Mouse (Mus musculus) thymus, adult 2 months (tissue): Measurements from ENCODE around the gene Olfr11. TPM values are rescaled to one million over a fixed set of nuclear protein-coding genes. Genes with fewer than 3 reads are reported as not detected.

Experiments
- DNase-seq: peaks from one replicate; pipeline ENCODE4 v3.0.0; 2021
- H3K27ac ChIP-seq: fragments of 200-500 bp; 2 replicates; pipeline ENCODE4 v1.5.1; 2012; ENCODE audit warnings: low read length, control low read depth; ENCODE audit not compliant: control insufficient read depth, insufficient read depth
- H3K27me3 ChIP-seq: fragments of 200-500 bp; 2 replicates; pipeline ENCODE4 v1.6.1; 2012; ENCODE audit warnings: mild to moderate bottlenecking, low read length, moderate library complexity, mixed read lengths; ENCODE audit not compliant: control insufficient read depth, insufficient read depth
- H3K36me3 ChIP-seq: fragments of 200-500 bp; 2 replicates; pipeline ENCODE4 v1.6.1; 2012; ENCODE audit warnings: mild to moderate bottlenecking, low read length, moderate library complexity; ENCODE audit not compliant: control insufficient read depth, insufficient read depth
- H3K4me1 ChIP-seq: fragments of 200-500 bp; replicated peaks from 2 replicates; pipeline ENCODE4 v1.6.1; 2012; ENCODE audit warnings: low read length; ENCODE audit not compliant: control insufficient read depth, insufficient read depth
- H3K4me3 ChIP-seq: fragments of 200-500 bp; 2 replicates; pipeline ENCODE4 v1.5.1; 2012; ENCODE audit warnings: mild to moderate bottlenecking, low read length, control low read depth, moderate library complexity; ENCODE audit not compliant: control insufficient read depth, insufficient read depth
- CTCF ChIP-seq: fragments of 200-500 bp; IDR thresholded peaks from 2 replicates; pipeline ENCODE4 v1.5.1; 2012; ENCODE audit warnings: mild to moderate bottlenecking, control low read depth, low read length, moderate library complexity, borderline replicate concordance; ENCODE audit not compliant: control insufficient read depth, poor library complexity, insufficient read depth; ENCODE audit errors: extremely low read depth
- POLR2A ChIP-seq: fragments of 200-500 bp; IDR thresholded peaks from 2 replicates; pipeline ENCODE4 v1.6.1; 2012; ENCODE audit warnings: mild to moderate bottlenecking, low read length, control low read depth, moderate library complexity; ENCODE audit not compliant: control insufficient read depth, poor library complexity, insufficient read depth; ENCODE audit errors: extremely low read depth
- WGBS: fragments of 180-500 bp; shearing (Covaris S2); methylation state at CpG from one replicate; pipeline ENCODE4 v1.1.7; 2018; 5-methylcytosine and 5-hydroxymethylcytosine counted together
- polyA plus RNA-seq: library from polyadenylated mRNA; depleted of rRNA; stranded (reverse); fragments of >200 nt; gene quantifications from 2 replicates; pipeline ENCODE4 v1.2.3, GENCODE M21; 2012; rRNA removed

The Olfr11 gene
- polyA plus RNA-seq: not detected in 2 replicates

DNA sequence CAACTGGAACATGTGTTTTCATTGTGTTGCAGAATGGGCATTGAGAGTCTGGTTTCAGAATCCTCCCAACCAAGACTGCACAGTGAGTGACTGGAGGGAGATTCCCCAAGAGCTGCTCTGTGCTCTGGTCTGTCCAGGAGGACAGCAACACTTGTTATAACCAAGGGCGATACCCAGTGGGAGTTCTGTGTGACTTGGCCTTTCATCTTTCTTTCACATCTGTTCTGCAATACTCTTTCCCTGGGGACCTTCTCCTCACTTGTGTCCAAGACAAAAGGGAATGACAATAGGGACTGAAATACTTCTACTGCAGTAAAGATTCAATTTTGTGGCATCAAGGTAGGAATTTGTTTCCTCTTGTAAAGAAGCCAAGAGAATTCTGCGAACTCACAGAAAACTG lies at the start of gene Olfr11:
Gene Olfr11 (minus strand): TSS at position 101 of the 400 bp plus-strand sequence.
- TF ChIP-seq CTCF: no peak
- TF ChIP-seq POLR2A: no peak
- 84% methylated on average over 2 of the region's 2 CpGs for WGBS
- Histone ChIP-seq H3K4me3 (no peak within 1 kb of the TSS), H3K36me3 (no peaks in the 10 kb centered on the region), H3K27me3 (no peaks in the 10 kb centered on the region), H3K4me1 (no peaks in the 10 kb centered on the region), H3K27ac (no peak within 1 kb of the TSS)
- DNase-seq: no peak

- Histone ChIP-seq H3K27me3 (no peaks in the 10 kb centered on the region), H3K4me1 (no peaks in the 10 kb centered on the region), H3K36me3 (no peaks in the 10 kb centered on the region), H3K4me3 (no peak within 1 kb of the TSS), H3K27ac (no peak within 1 kb of the TSS)
- no peak for DNase-seq
- 86% methylated on average over 2 of the region's 2 CpGs for WGBS
- TF ChIP-seq POLR2A (no peak), CTCF (no peak)
These were observed 35.0 kb upstream of the Olfr11 start, which contains the start of gene Olfr1360 for GRCm38 (mm10) chr13:21677305-21677704. Gene Olfr1360, minus strand, starts transcription at chr13:21677405.

DNA sequence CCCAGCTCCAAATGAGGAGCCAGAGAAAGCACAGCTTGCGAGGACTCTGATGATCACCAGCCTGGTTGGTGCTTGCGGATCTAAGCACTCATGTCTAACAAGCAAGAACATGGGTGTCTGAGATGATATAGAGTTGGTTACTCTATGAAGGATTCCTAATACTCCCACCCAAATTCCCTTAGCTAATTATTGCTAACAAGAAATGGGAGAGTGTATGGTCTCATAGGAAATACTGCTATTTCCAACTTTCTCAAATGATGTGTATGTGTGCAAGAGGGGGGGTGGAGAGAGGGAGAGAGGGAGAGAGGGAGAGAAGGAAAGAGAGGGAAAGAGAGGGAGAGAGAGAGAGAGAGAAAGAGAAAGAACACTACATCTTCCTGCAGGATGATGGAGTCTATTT lies 21.0 kb upstream of the Olfr11 start, which contains the start of gene Olfr1361:
Gene Olfr1361 (minus strand): TSS at position 101 of the 400 bp plus-strand sequence.
- H3K27me3 ChIP-seq: no peaks in the 10 kb centered on the region
- no peaks in the 10 kb centered on the region for H3K36me3 ChIP-seq
- H3K4me1 ChIP-seq: no peaks in the 10 kb centered on the region
- H3K4me3 ChIP-seq: no peak within 1 kb of the TSS
- WGBS: 86% methylated on average over 2 of the region's 2 CpGs
- DNase-seq: no peak
- H3K27ac ChIP-seq: no peak within 1 kb of the TSS
- TF ChIP-seq POLR2A (no peak), CTCF (no peak)

- Histone ChIP-seq H3K36me3 (no peaks in the 10 kb centered on the region), H3K4me3 (no peak within 1 kb of the TSS), H3K27me3 (no peaks in the 10 kb centered on the region), H3K4me1 (no peaks in the 10 kb centered on the region), H3K27ac (no peak within 1 kb of the TSS)
- TF ChIP-seq CTCF (no peak), POLR2A (no peak)
- DNase-seq: no peak
These were observed 28.4 kb downstream of the Olfr11 start, which contains the start of gene Olfr1362 for GRCm38 (mm10) chr13:21613922-21614321. Gene Olfr1362, minus strand, starts transcription at chr13:21614022.

- WGBS: 85% methylated on average over 2 of the region's 2 CpGs
These were observed 50.7 kb downstream of the Olfr11 start for GRCm38 (mm10) chr13:21591618-21592017.

More at GRCm38 (mm10) chr13:21591618-21592017, 50.7 kb downstream of the Olfr11 start:
- no peak for TF ChIP-seq CTCF
- no peak for TF ChIP-seq POLR2A
- no peak overlapping the region for H3K4me3 ChIP-seq
- no peak overlapping the region for H3K27ac ChIP-seq
- no peaks in the 10 kb centered on the region for H3K27me3 ChIP-seq
- no peak for DNase-seq
- H3K4me1 ChIP-seq: no peaks in the 10 kb centered on the region
- H3K36me3 ChIP-seq: no peaks in the 10 kb centered on the region

Other genes with a start within 250 kb of the Olfr11 start
- gene Zkscan3, start 239.8 kb downstream of the Olfr11 start, polyA plus RNA-seq: 24.8 and 30.4 TPM in 2 replicates
- gene Pgbd1, start 201.5 kb downstream of the Olfr11 start, polyA plus RNA-seq: 0.36 and 0.55 TPM in 2 replicates
- 8.2 and 11.3 TPM in 2 replicates for gene Zscan26, start 188.8 kb downstream of the Olfr11 start, polyA plus RNA-seq
- 0.11 and 0.12 TPM in 2 replicates for gene Nkapl, start 174.0 kb downstream of the Olfr11 start, polyA plus RNA-seq
- 0.18 and 0.26 TPM in 2 replicates for gene Zkscan4, start 163.6 kb downstream of the Olfr11 start, polyA plus RNA-seq
- gene Gm10065, start 163.1 kb downstream of the Olfr11 start, polyA plus RNA-seq: not detected in 2 replicates
- gene AK157302, start 147.3 kb downstream of the Olfr11 start, polyA plus RNA-seq: 0.07 and 0.09 TPM in 2 replicates
- 5.6 and 9.5 TPM in 2 replicates for gene Gm11273, start 141.1 kb downstream of the Olfr11 start, polyA plus RNA-seq
- 4.9 and 5.3 TPM in 2 replicates for gene Zkscan8, start 111.4 kb downstream of the Olfr11 start, polyA plus RNA-seq
- gene Olfr1366, start 99.7 kb downstream of the Olfr11 start, polyA plus RNA-seq: not detected in 2 replicates
- not detected in 2 replicates for gene Olfr1535, start 82.6 kb downstream of the Olfr11 start, polyA plus RNA-seq
- gene Olfr1364, start 60.8 kb downstream of the Olfr11 start, polyA plus RNA-seq: not detected in 2 replicates
- gene Olfr1362, start 28.5 kb downstream of the Olfr11 start, polyA plus RNA-seq: not detected in 2 replicates
- not detected in 2 replicates for gene Olfr1361, start 20.9 kb upstream of the Olfr11 start, polyA plus RNA-seq
- not detected in 2 replicates for gene Olfr1360, start 34.9 kb upstream of the Olfr11 start, polyA plus RNA-seq
- gene Olfr1359, start 55.6 kb upstream of the Olfr11 start, polyA plus RNA-seq: not detected in 2 replicates
- 118 and 183 TPM in 2 replicates for gene Hist1h2bl, start 73.6 kb upstream of the Olfr11 start, polyA plus RNA-seq
- 227 and 343 TPM in 2 replicates for gene Hist1h2ai, start 73.9 kb upstream of the Olfr11 start, polyA plus RNA-seq
- gene Hist1h3h, start 75.1 kb upstream of the Olfr11 start, polyA plus RNA-seq: 670 and 733 TPM in 2 replicates
- 76.1 and 110 TPM in 2 replicates for gene Hist1h2bm, start 79.5 kb upstream of the Olfr11 start, polyA plus RNA-seq
- gene Hist1h4j, start 92.5 kb upstream of the Olfr11 start, polyA plus RNA-seq: 60.3 and 64.6 TPM in 2 replicates
- gene Hist1h4k, start 108.0 kb upstream of the Olfr11 start, polyA plus RNA-seq: 257 and 302 TPM in 2 replicates
- gene Hist1h2ak, start 111.3 kb upstream of the Olfr11 start, polyA plus RNA-seq: 302 and 405 TPM in 2 replicates
- 213 and 218 TPM in 2 replicates for gene Hist1h2bn, start 111.6 kb upstream of the Olfr11 start, polyA plus RNA-seq
- gene Hist1h1b, start 138.1 kb upstream of the Olfr11 start, polyA plus RNA-seq: 22.4 and 28.1 TPM in 2 replicates
- gene Hist1h3i, start 140.9 kb upstream of the Olfr11 start, polyA plus RNA-seq: 484 and 650 TPM in 2 replicates
- 183 and 223 TPM in 2 replicates for gene Hist1h2an, start 144.7 kb upstream of the Olfr11 start, polyA plus RNA-seq
- gene Hist1h2bp, start 144.9 kb upstream of the Olfr11 start, polyA plus RNA-seq: 39.3 and 52.7 TPM in 2 replicates
- 200 and 237 TPM in 2 replicates for gene Hist1h2bq, start 167.7 kb upstream of the Olfr11 start, polyA plus RNA-seq
- gene Hist1h2ao, start 167.9 kb upstream of the Olfr11 start, polyA plus RNA-seq: not detected in 2 replicates
- not detected in 2 replicates for gene Hist1h4m, start 169.2 kb upstream of the Olfr11 start, polyA plus RNA-seq
- gene Hist1h4n, start 189.7 kb upstream of the Olfr11 start, polyA plus RNA-seq: 292 and 309 TPM in 2 replicates
- gene Hist1h2ap, start 191.0 kb upstream of the Olfr11 start, polyA plus RNA-seq: 1,785 and 6,121 TPM in 2 replicates
- 156 and 207 TPM in 2 replicates for gene Hist1h2br, start 191.2 kb upstream of the Olfr11 start, polyA plus RNA-seq